ENCODE assay signal across 8 mouse cellular contexts in genomic region chr11:94209695-94210131, GRCm38 (mm10). TPM values are rescaled to one million over a fixed set of nuclear protein-coding genes. Genes with fewer than 3 reads are reported as not detected.
DNase-seq lines count a peak whose midpoint lies in the region; ATAC-seq lines count a peak whose summit lies in the region.

No protein-coding gene starts in this region.

- H3K27ac ChIP-seq in heart, embryonic 13.5 days (replicated peaks) = peak overlapping the region; percentile 100
- peak overlapping the region; percentile 57 for H3K27ac ChIP-seq in embryonic facial prominence, embryonic 11.5 days (replicated peaks; ENCODE audit: low read depth, low read length)
- peak overlapping the region; percentile 94 for H3K27ac ChIP-seq in hindbrain, embryonic 16.5 days (ENCODE audit: low read depth, low read length)

- peak overlapping the region; percentile 98 for H3K4me3 ChIP-seq in heart, embryonic 13.5 days
- H3K4me3 ChIP-seq in embryonic facial prominence, embryonic 11.5 days (ENCODE audit: low read depth, low read length) = peak overlapping the region; percentile 49
- peak overlapping the region; percentile 45 for H3K4me3 ChIP-seq in hindbrain, embryonic 16.5 days (ENCODE audit: low read length)

- no peak for ATAC-seq in heart, embryonic 13.5 days (ENCODE audit: extremely low read depth, insufficient number of reproducible peaks, low FRiP score, low TSS enrichment)
- peak; percentile 49; the same call in 1 of the 2 replicates for ATAC-seq in embryonic facial prominence, embryonic 11.5 days (replicated peaks; ENCODE audit: insufficient number of reproducible peaks, low FRiP score, low TSS enrichment, low read depth)
- ATAC-seq in hindbrain, embryonic 16.5 days = no peak

- H3K4me2 ChIP-seq in heart, embryonic 13.5 days = peak overlapping the region; percentile 99
- H3K4me2 ChIP-seq in embryonic facial prominence, embryonic 11.5 days (ENCODE audit: low read depth, low read length) = peak overlapping the region; percentile 95
- peak overlapping the region; percentile 85 for H3K4me2 ChIP-seq in hindbrain, embryonic 16.5 days (ENCODE audit: low read length)

- H3K27me3 ChIP-seq in heart, embryonic 13.5 days (replicated peaks) = no peaks in the 10 kb centered on the region
- no peaks in the 10 kb centered on the region for H3K27me3 ChIP-seq in embryonic facial prominence, embryonic 11.5 days (ENCODE audit: control insufficient read depth, insufficient read depth, low read length)
- no peaks in the 10 kb centered on the region for H3K27me3 ChIP-seq in hindbrain, embryonic 16.5 days (replicated peaks; ENCODE audit: control insufficient read depth, insufficient read depth, low read length)

- H3K9ac ChIP-seq in heart, embryonic 13.5 days = peak overlapping the region; percentile 80
- peak overlapping the region; percentile 62 for H3K9ac ChIP-seq in embryonic facial prominence, embryonic 11.5 days (replicated peaks; ENCODE audit: low read length)
- peak overlapping the region; percentile 63 for H3K9ac ChIP-seq in hindbrain, embryonic 16.5 days (ENCODE audit: low read depth, low read length)

- WGBS in heart, embryonic 13.5 days = 2% methylated on average over 14 of the region's 14 CpGs
- 3% methylated on average over 14 of the region's 14 CpGs for WGBS in embryonic facial prominence, embryonic 11.5 days
- WGBS in hindbrain, embryonic 16.5 days = 2% methylated on average over 14 of the region's 14 CpGs

- H3K4me1 ChIP-seq in heart, embryonic 13.5 days = peaks cover 35% of the 10 kb centered on the region
- peaks cover 6% of the 10 kb centered on the region; the same call in 1 of the 2 replicates for H3K4me1 ChIP-seq in embryonic facial prominence, embryonic 11.5 days (ENCODE audit: control insufficient read depth, insufficient read depth, low read length)
- peaks cover 16% of the 10 kb centered on the region for H3K4me1 ChIP-seq in hindbrain, embryonic 16.5 days (ENCODE audit: control insufficient read depth, insufficient read depth, low read depth, low read length)

- no peak for DNase-seq in heart, adult 9 months (ENCODE audit: low spot score in 2 of 2)
- peak; percentile 80 for DNase-seq in 416B (ENCODE audit: low read depth)
- DNase-seq in embryonic facial prominence, embryonic 11.5 days (ENCODE audit: low spot score) = no peak
- peak; percentile 53 for DNase-seq in lung, postnatal 10 days
- no peak for DNase-seq in ovary, postnatal 10 days (ENCODE audit: low spot score)
- no peak for DNase-seq in adrenal gland, postnatal 14 days

- H3K9me3 ChIP-seq in heart, embryonic 13.5 days = no peaks in the 10 kb centered on the region
- H3K9me3 ChIP-seq in embryonic facial prominence, embryonic 11.5 days (replicated peaks; ENCODE audit: control insufficient read depth, low read length) = no peaks in the 10 kb centered on the region
- H3K9me3 ChIP-seq in hindbrain, embryonic 16.5 days (ENCODE audit: control insufficient read depth, low read length) = no peaks in the 10 kb centered on the region

- peaks cover 13% of the 10 kb centered on the region for H3K36me3 ChIP-seq in heart, embryonic 13.5 days
- H3K36me3 ChIP-seq in embryonic facial prominence, embryonic 11.5 days (replicated peaks; ENCODE audit: control insufficient read depth, insufficient read depth, low read depth, low read length) = peaks cover 7% of the 10 kb centered on the region
- H3K36me3 ChIP-seq in hindbrain, embryonic 16.5 days (ENCODE audit: control insufficient read depth, insufficient read depth, low read length) = peaks cover 9% of the 10 kb centered on the region

RNA-seq across cellular contexts. Expression of gene Tob1, which starts 1.5 kb away (rescaled TPM):
- 26.1 and 29.9 TPM in 2 replicates for polyA plus RNA-seq in heart, embryonic 13.5 days (2015; fragmentation: Nextera tagmentation; extraction: Ambion mirVana)
- polyA plus RNA-seq in embryonic facial prominence, embryonic 11.5 days (2014; fragmentation: Nextera tagmentation; extraction: Ambion mirVana) = 32.0 and 32.8 TPM in 2 replicates
- 29.1 and 29.2 TPM in 2 replicates for polyA plus RNA-seq in hindbrain, embryonic 16.5 days (2015; fragmentation: Nextera tagmentation; extraction: Ambion mirVana)
- total RNA-seq in adrenal gland, postnatal 14 days (2021) = 158 and 199 TPM in 2 replicates

RNA-seq across cellular contexts. Expression of gene Wfikkn2, which starts 36.1 kb away (rescaled TPM):
- 2.0 and 2.2 TPM in 2 replicates for polyA plus RNA-seq in heart, embryonic 13.5 days (2015; fragmentation: Nextera tagmentation; extraction: Ambion mirVana)
- 4.2 and 5.0 TPM in 2 replicates for polyA plus RNA-seq in embryonic facial prominence, embryonic 11.5 days (2014; fragmentation: Nextera tagmentation; extraction: Ambion mirVana)
- polyA plus RNA-seq in hindbrain, embryonic 16.5 days (2015; fragmentation: Nextera tagmentation; extraction: Ambion mirVana) = 9.3 and 10.2 TPM in 2 replicates
- total RNA-seq in adrenal gland, postnatal 14 days (2021) = 0.63 and 0.68 TPM in 2 replicates

Comparison
In these comparisons a context has a peak if more than half of its experiments do, and no peak if none do; other contexts are left out.
1. H3K4me3 ChIP-seq: peak in every context shown above with its lines; median percentile 98 in heart, embryonic 13.5 days; 49 in embryonic facial prominence, embryonic 11.5 days; 45 in hindbrain, embryonic 16.5 days.
2. DNase-seq: peak in 416B (single experiment) and lung, postnatal 10 days (single experiment); none in heart, adult 9 months (0 of 2), embryonic facial prominence, embryonic 11.5 days (single experiment), ovary, postnatal 10 days (single experiment) and adrenal gland, postnatal 14 days (single experiment).
3. Peak in every context shown above with its lines, with median percentiles within 50 percentile points of each other: H3K27ac ChIP-seq, H3K4me2 ChIP-seq and H3K9ac ChIP-seq.